Mouse (Mus musculus) heart, postnatal 36 days (tissue): Measurements from ENCODE around the gene Rrp1. TPM values are rescaled to one million over a fixed set of nuclear protein-coding genes. Genes with fewer than 3 reads are reported as not detected.
"Not testable (repeated sequence)": the region's sequence is repeated elsewhere in the genome, so short reads cannot be mapped to it uniquely, and the experiment has no call there.

Source experiments
- DNase-seq, 2 experiments: peaks; one replicate each; pipeline ENCODE4 v3.0.0; 2021 to 2022
- intact Hi-C: fragments of 180-260 bp; cut with DNase I; formaldehyde crosslinking; loops from one replicate; pipeline ENCODE4 v1.15.1; 2025
- total RNA-seq, 2 experiments: library from RNA; stranded (reverse); gene quantifications; 2 replicates each; pipeline ENCODE4 v1.2.3; 2021

Gene Rrp1
- total RNA-seq, 2 experiments from 2014 or later = 93.6 to 97.2 TPM

DNA sequence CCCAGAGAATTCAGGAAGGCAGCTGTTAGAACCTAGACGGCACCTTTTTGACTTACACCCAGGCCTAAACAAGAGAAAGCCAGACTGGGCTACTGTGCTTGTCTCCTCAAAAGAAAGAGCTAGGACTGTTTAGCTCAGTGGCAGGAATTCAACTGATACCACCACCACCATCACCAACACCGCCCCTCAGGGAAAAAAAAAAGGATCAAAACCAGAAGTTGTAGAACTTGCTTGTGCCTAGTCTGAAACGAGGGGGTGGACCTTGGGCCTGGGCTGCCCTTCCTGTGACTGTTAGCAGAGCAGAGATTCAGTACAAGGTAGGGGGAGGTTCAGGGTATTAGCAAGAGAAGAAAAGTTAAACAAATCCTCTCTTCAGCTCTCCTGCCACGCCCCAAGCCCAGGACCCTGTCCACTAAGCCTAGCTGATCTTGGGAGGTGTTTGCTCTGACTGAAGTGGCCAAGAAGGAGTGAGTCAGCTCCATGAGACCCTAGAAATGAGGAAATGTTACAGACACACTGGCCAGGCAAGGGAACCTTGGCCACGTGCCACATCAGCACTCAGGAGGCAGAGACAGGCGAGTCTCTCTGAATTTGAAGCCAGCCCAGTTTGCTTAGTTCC, 13.4 kb upstream of the Rrp1 start:
- intact Hi-C loops = no loop called here
- DNase-seq = peak; percentile 27 to 31

DNA sequence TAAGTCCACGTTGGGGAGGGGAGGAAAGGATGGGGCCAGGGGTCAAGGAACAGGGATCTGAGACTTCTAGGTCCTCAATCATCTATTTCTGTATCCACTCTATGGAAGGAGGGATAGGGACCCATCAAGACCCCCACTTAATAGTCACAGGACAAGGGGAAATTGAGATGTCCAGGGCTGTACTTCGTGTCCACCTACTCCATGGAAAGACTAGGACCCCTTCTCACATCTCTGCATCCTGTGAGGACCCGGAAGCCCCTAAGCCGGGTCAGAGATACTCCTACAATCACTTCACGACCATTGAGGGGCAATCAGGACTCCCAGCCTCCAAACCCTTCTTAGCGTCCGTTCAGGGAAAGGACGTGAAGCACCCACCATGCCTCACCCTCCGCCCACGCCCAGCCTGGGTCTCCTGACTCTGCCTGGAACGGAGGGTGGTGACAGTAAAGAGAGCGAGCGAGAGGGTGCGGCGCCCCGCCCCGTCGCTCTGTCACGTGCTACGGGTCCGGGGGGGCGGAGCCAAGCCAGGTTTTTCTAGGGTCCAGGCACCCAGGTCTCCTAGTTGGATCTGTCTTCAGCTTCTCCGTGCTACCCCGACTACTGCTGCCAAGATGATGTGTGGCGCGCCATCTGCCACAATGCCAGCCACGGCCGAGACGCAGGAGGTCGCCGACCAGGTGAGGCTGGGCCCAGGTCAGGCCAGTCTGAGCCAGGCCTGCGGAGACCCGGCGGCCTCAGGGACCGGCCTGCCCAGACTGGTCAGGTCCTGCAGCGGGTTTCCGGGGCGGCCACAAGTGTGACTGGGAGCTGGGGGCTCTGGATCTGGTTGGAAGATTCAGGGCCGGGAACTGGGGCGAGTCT, 12.6 kb upstream of the Rrp1 start, which contains the start of gene Cstb:
TSS of gene Cstb (plus strand) at position 489 of the 861 bp plus-strand sequence.
- intact Hi-C loops = no loop called here
- peak; percentile 81 to 83 for DNase-seq

DNA sequence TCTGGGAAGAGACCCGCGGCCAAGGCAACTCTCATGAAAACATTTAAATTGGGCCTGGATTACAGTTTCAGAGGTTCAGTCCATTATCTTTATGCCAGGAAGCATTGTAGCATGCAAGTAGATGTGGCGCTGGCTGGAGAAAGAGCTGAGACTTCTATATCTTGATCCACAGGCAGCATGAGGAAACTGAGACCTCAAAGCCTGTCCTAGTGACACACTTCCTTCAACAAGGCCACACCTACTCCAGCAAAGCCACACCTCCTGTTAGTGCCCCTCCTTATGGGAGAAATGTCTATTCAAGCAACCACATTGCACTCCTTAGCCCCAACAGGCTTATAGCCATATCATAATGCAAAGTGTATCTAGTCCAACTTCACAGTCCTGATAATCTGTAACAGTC, 9.8 kb upstream of the Rrp1 start:
- no peak for DNase-seq
- intact Hi-C loops = no loop called here

DNA sequence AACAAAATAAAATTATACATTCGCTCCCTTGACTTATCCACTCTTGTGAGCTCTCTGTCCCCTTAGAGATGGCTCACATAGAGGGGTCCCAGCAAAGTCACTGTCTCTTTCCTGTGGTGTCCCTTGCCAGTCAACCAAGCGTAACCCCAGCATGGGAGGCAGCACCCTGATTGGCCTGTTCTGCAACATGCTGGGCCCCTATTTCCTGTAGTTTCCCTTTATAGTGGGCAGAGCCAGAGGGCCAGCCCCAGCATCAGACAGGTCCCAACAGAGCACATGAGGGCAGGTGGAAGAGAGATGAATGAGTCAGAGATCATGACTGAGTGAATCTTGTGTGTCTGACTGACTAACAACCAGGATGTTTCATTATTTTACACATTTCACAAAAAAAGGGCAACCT, 8.1 kb upstream of the Rrp1 start:
- DNase-seq = no peak

DNA sequence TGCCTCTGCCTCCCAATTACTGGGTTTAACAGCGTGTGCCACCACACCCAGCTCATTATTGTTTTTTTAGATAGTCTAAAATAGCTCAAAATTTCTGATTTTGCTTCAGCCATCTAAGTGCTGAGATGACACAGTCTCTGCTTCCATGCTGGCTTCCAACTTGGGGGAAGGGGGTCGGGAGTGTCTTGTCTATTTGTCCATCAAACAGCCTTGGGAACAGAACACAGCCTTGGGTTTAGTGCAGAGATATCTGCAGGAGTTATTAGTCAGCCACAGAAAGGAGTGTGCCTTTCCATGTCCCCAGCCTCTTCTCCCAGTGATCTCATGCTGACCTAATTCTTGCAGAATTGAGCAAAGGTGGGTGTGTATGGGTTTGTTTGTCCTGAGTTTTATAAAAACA, 5.9 kb upstream of the Rrp1 start:
- intact Hi-C loops = no loop called here
- no peak for DNase-seq

More for the DNA sequence above, 8.1 kb upstream of the Rrp1 start:
- intact Hi-C loops = no loop called here

DNA sequence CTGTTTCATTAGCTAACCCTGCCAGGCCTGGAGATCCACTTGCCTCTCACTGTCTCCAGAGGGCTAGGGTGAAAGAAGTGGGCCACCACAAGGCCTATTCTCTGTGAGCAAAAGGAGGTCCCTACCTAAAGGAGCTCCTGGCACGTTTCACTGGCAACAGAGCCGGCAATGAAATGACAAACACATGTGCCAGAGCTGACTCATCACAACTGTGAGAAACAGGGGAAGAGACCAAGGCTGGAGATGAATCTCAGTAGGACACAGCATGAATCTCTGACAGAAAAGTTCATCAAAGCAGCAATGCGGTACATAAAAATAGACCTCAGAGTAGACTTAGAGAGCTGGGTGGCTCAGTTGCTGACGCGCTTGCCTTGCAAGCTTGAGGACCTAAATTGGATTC, 5.0 kb upstream of the Rrp1 start:
- intact Hi-C loops = no loop called here

DNA sequence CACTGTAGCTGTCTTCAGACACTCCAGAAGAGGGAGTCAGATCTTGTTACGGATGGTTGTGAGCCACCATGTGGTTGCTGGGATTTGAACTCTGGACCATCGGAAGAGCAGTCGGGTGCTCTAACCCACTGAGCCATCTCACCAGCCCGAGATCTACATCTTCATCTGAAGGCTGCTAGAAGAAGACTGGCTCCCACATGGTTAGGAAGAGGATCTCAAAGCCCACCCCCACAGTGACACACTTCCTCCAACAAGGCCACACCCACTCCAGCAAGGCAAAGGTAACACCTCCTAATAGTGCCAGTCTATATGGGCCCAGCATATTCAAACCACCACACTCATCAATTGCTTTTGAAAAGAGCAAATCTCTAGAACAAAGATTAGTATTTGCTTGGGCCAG, 2.1 kb upstream of the Rrp1 start:
- intact Hi-C loops = loop anchor here (5.0 kb wide), 1 partner anchor 682 kb away; the partner anchor contains the start of gene 2610008E11Rik
- not testable (repeated sequence) for DNase-seq

More for the DNA sequence above, 5.0 kb upstream of the Rrp1 start:
- DNase-seq = no peak

DNA sequence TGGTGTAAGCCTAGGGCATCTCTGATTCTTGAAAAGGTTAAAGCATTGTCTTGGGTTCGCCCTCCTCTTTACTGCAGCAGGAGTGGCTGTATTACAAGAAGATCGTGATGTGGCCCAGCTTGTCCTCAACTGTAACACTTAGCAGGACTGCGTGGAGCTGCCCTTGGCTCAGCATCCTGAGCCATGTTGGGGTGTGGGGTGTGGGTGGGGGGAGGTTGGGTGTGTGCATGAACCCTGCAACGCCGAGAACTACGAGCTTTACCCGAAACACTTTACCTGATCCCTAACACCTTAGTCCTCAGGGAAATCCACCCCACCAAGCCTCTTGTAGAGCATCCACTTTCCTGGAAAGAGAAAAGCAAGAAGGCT, 293 bp upstream of the Rrp1 start:
- intact Hi-C loops = loop anchor here (5.0 kb wide), 1 partner anchor 684 kb away; the partner anchor contains the start of gene 2610008E11Rik
- DNase-seq = no peak

DNA sequence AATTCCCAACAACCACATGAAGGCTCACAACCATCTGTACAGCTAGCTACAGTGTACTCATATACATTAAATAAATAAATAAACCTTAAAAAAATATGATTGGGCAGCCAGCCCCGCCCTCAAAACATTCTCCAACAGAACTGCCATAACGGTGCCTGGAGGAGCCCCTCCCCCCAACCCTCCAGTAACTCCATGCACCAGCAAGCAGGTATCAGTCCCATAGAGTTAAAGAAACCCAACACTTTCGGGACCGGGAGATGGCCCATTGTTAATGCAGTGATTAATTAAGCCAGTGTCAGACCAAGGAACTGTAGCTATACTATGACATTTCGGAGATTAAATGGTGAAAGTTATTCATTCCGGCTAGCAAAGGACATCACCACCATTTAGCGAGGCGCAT, 992 bp downstream of the Rrp1 start:
- intact Hi-C loops = loop anchor here (1.0 to 5.0 kb wide), 2 partner anchors 168 to 685 kb away; partner anchors contain the start of genes 2610008E11Rik and Trappc10
- no peak for DNase-seq

DNA sequence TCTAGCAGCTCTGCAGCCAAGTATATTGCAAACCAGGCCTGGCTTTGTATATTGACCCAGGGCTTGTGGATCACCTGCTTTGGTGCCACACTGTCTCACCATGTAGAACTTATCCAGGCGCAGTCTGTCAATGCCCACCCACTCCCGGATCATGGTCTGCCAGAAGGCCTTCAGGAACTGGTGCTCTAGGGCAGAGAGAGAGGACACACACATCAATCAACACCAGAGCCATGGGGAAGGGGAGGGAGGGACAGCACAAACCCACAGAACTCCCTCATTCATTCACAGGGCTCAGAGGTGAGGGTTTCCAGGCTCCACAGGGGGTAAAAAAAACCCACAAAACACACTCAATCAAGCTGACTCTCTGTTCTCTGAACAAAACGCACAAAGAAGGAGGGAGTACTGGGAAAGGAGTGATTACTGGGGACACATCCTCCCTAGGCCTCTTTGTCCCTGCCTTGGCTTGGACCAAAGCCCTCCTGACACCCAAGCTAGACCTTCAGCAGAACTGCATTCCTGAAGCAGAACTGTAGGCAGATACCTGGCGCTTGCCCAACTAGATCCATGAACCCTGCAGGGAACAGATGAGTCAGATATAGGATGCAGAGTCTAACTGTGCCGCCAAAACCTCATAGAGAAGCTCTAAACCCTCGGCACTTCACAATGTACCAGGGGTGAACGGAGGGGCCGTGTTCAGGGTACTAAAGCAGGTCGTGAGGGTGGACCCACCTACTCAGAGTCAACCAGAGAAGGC, 3.6 kb downstream of the Rrp1 start:
- DNase-seq = no peak
- intact Hi-C loops = no loop called here

DNA sequence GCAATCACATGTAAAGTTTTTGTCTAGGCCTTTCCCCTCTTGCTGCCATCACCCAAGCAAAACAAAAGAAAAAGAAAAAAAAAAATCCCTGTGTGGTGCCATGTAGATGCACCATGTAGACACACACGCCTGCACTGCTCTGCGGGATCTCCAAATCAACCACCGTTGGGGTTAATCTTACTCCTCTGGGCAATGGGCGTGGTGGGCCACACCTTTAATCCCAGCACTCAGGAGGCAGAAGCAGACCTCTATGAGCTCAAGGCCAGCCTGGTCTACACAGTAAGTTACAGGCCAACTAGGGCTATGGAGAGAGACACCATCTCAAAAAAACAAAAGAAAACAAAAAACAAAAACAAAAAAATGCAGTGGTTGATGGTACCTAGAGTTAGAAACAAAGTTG, 5.7 kb downstream of the Rrp1 start:
- no peak for DNase-seq
- intact Hi-C loops = no loop called here

DNA sequence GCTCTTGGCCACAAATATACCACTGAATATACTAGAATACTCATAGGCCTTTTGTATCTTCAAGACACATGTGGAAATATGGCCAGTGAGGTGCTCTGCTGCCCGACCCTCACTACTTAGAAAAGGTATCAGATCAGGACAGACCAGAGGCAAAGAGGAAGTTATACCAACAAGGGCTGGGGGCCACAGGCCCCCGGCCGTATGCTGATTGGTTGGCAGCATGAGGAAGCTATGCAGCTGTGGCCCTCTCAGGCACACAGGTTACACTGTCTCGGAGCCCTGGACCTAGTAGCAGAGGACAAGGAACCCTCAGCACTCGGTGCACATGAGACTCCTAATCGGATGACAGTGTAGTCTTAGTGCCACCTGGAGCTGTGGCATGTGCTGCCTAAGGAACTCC, 6.7 kb downstream of the Rrp1 start:
- intact Hi-C loops = no loop called here
- no peak for DNase-seq

DNA sequence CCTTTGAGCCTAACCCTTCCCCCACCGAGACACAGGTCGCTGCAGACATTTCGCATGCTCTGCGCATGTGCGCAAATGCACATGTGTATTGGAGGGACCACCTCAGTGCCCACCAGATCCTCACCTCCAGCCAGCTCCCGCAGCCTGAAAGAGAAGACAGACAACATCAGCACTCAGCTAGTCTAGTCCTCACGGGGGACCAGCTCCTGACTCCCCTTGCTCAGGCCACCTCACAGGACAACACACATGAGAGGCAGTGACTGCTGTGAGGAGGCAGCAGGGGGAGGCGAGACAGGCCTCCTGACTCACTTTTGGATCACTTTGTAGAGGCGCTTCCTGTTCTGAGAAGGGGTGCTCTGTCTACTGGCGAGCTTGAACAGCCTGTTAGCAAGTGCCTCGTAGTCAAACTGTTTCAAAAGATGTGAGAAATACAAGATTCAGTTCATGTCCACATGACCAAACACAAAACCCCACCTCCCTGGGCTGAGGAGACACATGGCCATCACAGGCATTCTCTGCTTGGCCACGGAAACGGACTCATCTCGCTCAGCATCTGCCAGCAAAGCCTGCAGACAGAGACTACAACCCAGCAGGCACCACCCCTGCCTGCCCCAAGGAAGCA, 10.4 kb downstream of the Rrp1 start:
- DNase-seq = no peak
- intact Hi-C loops = no loop called here

DNA sequence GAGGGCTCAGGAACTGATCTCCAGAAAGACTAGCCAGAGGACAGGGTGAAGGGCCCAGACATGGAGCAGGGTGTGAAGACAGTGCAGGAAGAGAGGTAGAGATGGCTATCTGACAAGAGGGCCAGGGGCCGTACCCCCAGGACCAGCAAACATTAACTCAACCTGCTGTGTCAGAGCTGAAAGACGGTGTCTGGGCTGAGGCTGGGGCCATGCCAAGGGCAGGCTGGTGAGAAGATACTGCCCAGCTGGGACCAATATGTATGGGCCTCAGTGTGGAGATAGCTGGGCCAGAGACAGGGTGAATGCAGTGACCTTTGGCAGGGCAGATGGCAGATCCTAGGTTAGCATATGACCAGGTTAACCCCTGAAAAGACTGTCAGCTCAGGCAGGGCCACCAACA, 11.7 kb downstream of the Rrp1 start:
- intact Hi-C loops = no loop called here

DNA sequence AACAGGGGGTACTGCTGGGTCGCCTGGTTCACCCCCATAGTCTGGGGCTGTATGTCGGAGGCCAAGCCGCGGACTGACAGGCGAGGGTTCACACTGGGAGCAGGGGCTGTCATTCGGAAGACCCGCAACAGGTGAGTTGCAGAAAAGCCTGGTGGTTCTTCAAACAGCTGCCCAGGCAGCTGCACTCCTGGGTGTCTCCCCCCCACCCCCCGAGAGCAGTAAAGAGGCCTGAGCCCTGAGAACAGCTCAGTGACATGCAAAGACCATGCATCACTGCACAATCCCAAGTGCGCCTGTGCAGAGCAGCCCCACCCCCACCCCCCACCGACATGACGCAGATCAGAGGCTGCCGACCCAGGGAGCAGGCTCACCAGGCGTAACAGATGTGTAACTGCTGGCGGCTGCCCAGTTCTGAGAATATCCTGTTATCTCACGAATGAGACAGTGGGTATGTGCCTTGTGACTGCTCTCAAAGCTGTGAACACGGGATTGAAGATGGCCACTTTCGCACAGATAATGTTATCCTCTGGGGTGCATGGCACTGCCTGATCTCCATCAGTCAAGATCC, 13.7 kb downstream of the Rrp1 start:
- intact Hi-C loops = no loop called here
- DNase-seq = no peak

More for the DNA sequence above, 11.7 kb downstream of the Rrp1 start:
- DNase-seq = no peak

DNA sequence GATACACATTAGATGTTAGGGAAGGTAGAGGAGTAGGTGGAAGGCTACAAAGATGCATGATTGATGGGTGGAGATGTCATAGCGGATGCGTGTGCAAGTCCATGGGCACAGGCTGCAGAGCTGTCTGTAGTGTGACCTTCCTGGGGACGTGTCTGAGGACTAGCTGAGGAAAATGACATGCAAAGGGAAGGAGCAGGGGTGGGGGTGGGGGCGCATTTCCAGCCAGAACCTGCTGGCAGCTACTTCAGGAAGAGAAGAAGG, 16.3 kb downstream of the Rrp1 start:
- no peak for DNase-seq
- intact Hi-C loops = loop anchor here (1.0 kb wide), 1 partner anchor 117 kb away; no protein-coding TSS in a partner anchor

DNA sequence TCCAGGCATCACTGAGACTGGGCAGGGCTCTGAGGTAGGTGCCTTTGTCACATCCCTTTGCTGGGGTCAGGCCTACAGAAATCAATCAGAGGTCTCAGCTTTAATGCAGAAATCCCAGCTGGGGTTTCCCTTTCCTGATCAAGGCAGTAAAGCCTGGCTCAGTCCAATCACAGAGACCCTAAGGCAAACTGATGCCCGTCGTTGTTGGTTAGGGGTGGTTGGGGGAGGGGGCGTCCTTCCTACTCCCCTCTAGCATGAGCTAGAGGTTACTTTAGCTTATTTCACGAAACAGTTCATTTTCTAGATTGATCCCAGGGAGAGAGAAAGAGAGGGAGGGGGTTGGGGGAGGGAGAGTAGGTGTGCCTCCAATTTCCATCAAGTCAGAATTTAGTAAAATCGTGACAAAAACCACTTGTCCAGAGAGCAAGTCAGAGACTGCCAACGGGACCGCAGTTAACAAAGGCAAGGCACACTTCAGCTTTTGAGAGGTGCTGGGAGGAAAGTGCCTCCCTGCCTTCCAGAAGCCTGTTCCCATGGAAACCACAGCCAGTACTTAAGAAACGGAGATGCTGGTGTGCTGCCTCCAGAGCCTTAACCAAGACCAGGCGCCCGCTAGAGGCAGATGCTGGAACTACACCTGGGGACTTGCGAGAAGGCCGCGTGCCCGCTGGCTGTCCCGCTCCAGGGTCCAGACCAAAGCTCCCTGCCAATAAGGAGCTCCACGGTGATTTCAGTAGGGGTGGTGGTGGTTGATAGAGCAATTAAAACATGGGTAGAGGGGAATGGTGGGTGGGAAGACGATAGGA, 16.8 kb downstream of the Rrp1 start:
- intact Hi-C loops = loop anchor here (1.0 kb wide), 1 partner anchor 117 kb away; no protein-coding TSS in a partner anchor
- peak; percentile 91 to 98 for DNase-seq

DNA sequence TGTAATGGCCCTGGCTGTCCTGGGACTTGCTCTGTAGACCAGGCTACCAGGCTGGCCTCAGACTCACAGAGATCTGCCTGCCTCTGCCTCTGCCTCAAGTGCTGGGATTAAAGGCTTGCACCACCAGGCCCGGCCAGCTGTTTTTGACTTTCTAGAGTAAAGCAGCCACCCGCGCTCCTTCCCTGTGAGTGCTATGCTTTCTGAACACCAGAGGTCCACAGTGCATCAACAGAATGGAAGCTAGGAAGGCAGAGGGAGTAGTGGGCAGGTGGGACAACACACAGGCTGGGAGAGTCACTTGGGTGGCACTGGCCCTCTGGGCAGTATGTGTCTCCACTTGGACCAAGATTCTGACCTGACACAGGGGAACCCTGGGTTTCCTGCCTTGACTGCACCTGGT, 17.5 kb downstream of the Rrp1 start:
- DNase-seq = no peak
- intact Hi-C loops = no loop called here

DNA sequence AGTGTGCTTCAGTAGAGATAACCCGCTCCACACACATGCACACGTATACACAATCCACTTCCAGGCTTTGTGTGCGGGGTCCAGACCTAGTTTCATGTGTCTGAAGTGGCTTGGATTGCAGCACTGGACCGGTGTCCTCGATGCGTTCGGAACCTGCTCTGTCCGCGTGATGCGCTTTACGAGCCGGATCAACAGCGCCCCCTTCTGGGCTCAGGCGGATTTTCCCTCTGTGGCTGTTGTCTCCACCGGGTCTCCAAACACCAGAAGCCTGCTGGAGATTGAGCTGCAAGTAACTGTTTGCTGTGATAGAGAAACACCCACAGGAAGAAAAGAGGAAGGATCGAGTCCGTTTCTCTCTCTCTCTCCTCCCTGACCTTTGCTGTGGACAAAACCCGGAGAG, 20.8 kb downstream of the Rrp1 start:
- peak; percentile 82 to 89 for DNase-seq
- intact Hi-C loops = loop anchor here (1.0 kb wide), 2 partner anchors 69 to 113 kb away; no protein-coding TSS in a partner anchor
